Mouse (Mus musculus): ENCODE data around the gene Abcg1. TPM values are rescaled to one million over a fixed set of nuclear protein-coding genes. Genes with fewer than 3 reads are reported as not detected.

Gene Abcg1
- polyA plus RNA-seq, 1 experiment: 1.3 TPM

- H3K27ac ChIP-seq (ENCODE audit: control insufficient read depth, insufficient read depth, low read depth, low read length): no peak overlapping the region
- H3K36me3 ChIP-seq (ENCODE audit: control insufficient read depth, insufficient read depth, low read length): no peaks in the 10 kb centered on the region
- peaks cover 5% of the 10 kb centered on the region for H3K4me1 ChIP-seq (ENCODE audit: control insufficient read depth, insufficient read depth, low read length)
- no peak overlapping the region for H3K4me3 ChIP-seq (ENCODE audit: control insufficient read depth, low read depth, low read length)
- no peaks in the 10 kb centered on the region for H3K27me3 ChIP-seq (ENCODE audit: control insufficient read depth, insufficient read depth, low read length)
- TF ChIP-seq CTCF (IDR thresholded peaks at IDR 0.05; ENCODE audit: control insufficient read depth, insufficient read depth, insufficient replicate concordance, low read depth, low read length) (no peak), POLR2A (IDR thresholded peaks at IDR 0.05; ENCODE audit: control insufficient read depth, low read depth, low read length) (no peak)
Measured at GRCm38 (mm10) chr17:31078581-31078980, 21.1 kb downstream of the Abcg1 start.

- TF ChIP-seq CTCF (IDR thresholded peaks at IDR 0.05; ENCODE audit: control insufficient read depth, insufficient read depth, insufficient replicate concordance, low read depth, low read length): no peak
- no peak for TF ChIP-seq POLR2A (IDR thresholded peaks at IDR 0.05; ENCODE audit: control insufficient read depth, low read depth, low read length)
- no peak overlapping the region for H3K27ac ChIP-seq (ENCODE audit: control insufficient read depth, insufficient read depth, low read depth, low read length)
- H3K27me3 ChIP-seq (ENCODE audit: control insufficient read depth, insufficient read depth, low read length): no peaks in the 10 kb centered on the region
- H3K36me3 ChIP-seq (ENCODE audit: control insufficient read depth, insufficient read depth, low read length): no peaks in the 10 kb centered on the region
- peaks cover 2% of the 10 kb centered on the region for H3K4me1 ChIP-seq (ENCODE audit: control insufficient read depth, insufficient read depth, low read length)
- no peak overlapping the region for H3K4me3 ChIP-seq (ENCODE audit: control insufficient read depth, low read depth, low read length)
Measured at GRCm38 (mm10) chr17:31079078-31079840, 21.8 kb downstream of the Abcg1 start.

GRCm38 (mm10) chr17:31082296-31083078 lies 25.0 kb downstream of the Abcg1 start:
- TF ChIP-seq POLR2A (IDR thresholded peaks at IDR 0.05; ENCODE audit: control insufficient read depth, low read depth, low read length) (no peak), CTCF (IDR thresholded peaks at IDR 0.05; ENCODE audit: control insufficient read depth, insufficient read depth, insufficient replicate concordance, low read depth, low read length) (no peak)
- H3K27me3 ChIP-seq (ENCODE audit: control insufficient read depth, insufficient read depth, low read length): no peaks in the 10 kb centered on the region
- no peak overlapping the region for H3K4me3 ChIP-seq (ENCODE audit: control insufficient read depth, low read depth, low read length)
- no peak overlapping the region for H3K27ac ChIP-seq (ENCODE audit: control insufficient read depth, insufficient read depth, low read depth, low read length)
- H3K36me3 ChIP-seq (ENCODE audit: control insufficient read depth, insufficient read depth, low read length): no peaks in the 10 kb centered on the region
- H3K4me1 ChIP-seq (ENCODE audit: control insufficient read depth, insufficient read depth, low read length): peaks cover 2% of the 10 kb centered on the region; the same call in 1 of the 2 replicates

- no peaks in the 10 kb centered on the region for H3K4me1 ChIP-seq (ENCODE audit: control insufficient read depth, insufficient read depth, low read length)
- no peak overlapping the region for H3K4me3 ChIP-seq (ENCODE audit: control insufficient read depth, low read depth, low read length)
Measured at GRCm38 (mm10) chr17:31085519-31085918, 28.0 kb downstream of the Abcg1 start.

GRCm38 (mm10) chr17:31086196-31086595 lies 28.7 kb downstream of the Abcg1 start:
- Histone ChIP-seq H3K27me3 (ENCODE audit: control insufficient read depth, insufficient read depth, low read length) (no peaks in the 10 kb centered on the region), H3K4me1 (ENCODE audit: control insufficient read depth, insufficient read depth, low read length) (no peaks in the 10 kb centered on the region), H3K27ac (ENCODE audit: control insufficient read depth, insufficient read depth, low read depth, low read length) (no peak overlapping the region), H3K36me3 (ENCODE audit: control insufficient read depth, insufficient read depth, low read length) (no peaks in the 10 kb centered on the region), H3K4me3 (ENCODE audit: control insufficient read depth, low read depth, low read length) (no peak overlapping the region)
- TF ChIP-seq CTCF (IDR thresholded peaks at IDR 0.05; ENCODE audit: control insufficient read depth, insufficient read depth, insufficient replicate concordance, low read depth, low read length) (no peak), POLR2A (IDR thresholded peaks at IDR 0.05; ENCODE audit: control insufficient read depth, low read depth, low read length) (no peak)

More at GRCm38 (mm10) chr17:31085519-31085918, 28.0 kb downstream of the Abcg1 start:
- Histone ChIP-seq H3K36me3 (ENCODE audit: control insufficient read depth, insufficient read depth, low read length) (no peaks in the 10 kb centered on the region), H3K27ac (ENCODE audit: control insufficient read depth, insufficient read depth, low read depth, low read length) (no peak overlapping the region), H3K27me3 (ENCODE audit: control insufficient read depth, insufficient read depth, low read length) (no peaks in the 10 kb centered on the region)
- TF ChIP-seq CTCF (IDR thresholded peaks at IDR 0.05; ENCODE audit: control insufficient read depth, insufficient read depth, insufficient replicate concordance, low read depth, low read length) (no peak), POLR2A (IDR thresholded peaks at IDR 0.05; ENCODE audit: control insufficient read depth, low read depth, low read length) (no peak)

GRCm38 (mm10) chr17:31088711-31089110 lies 31.2 kb downstream of the Abcg1 start:
- no peaks in the 10 kb centered on the region for H3K4me1 ChIP-seq (ENCODE audit: control insufficient read depth, insufficient read depth, low read length)
- H3K27ac ChIP-seq (ENCODE audit: control insufficient read depth, insufficient read depth, low read depth, low read length): no peak overlapping the region
- TF ChIP-seq CTCF (IDR thresholded peaks at IDR 0.05; ENCODE audit: control insufficient read depth, insufficient read depth, insufficient replicate concordance, low read depth, low read length) (no peak), POLR2A (IDR thresholded peaks at IDR 0.05; ENCODE audit: control insufficient read depth, low read depth, low read length) (no peak)
- no peaks in the 10 kb centered on the region for H3K27me3 ChIP-seq (ENCODE audit: control insufficient read depth, insufficient read depth, low read length)
- H3K4me3 ChIP-seq (ENCODE audit: control insufficient read depth, low read depth, low read length): no peak overlapping the region
- H3K36me3 ChIP-seq (ENCODE audit: control insufficient read depth, insufficient read depth, low read length): no peaks in the 10 kb centered on the region

- H3K27me3 ChIP-seq (ENCODE audit: control insufficient read depth, insufficient read depth, low read length): no peaks in the 10 kb centered on the region
- TF ChIP-seq POLR2A (IDR thresholded peaks at IDR 0.05; ENCODE audit: control insufficient read depth, low read depth, low read length) (no peak), CTCF (IDR thresholded peaks at IDR 0.05; ENCODE audit: control insufficient read depth, insufficient read depth, insufficient replicate concordance, low read depth, low read length) (no peak)
- H3K27ac ChIP-seq (ENCODE audit: control insufficient read depth, insufficient read depth, low read depth, low read length): no peak overlapping the region
Measured at GRCm38 (mm10) chr17:31089848-31090247, 32.4 kb downstream of the Abcg1 start.

More at GRCm38 (mm10) chr17:31089848-31090247, 32.4 kb downstream of the Abcg1 start:
- Histone ChIP-seq H3K4me3 (ENCODE audit: control insufficient read depth, low read depth, low read length) (no peak overlapping the region), H3K36me3 (ENCODE audit: control insufficient read depth, insufficient read depth, low read length) (no peaks in the 10 kb centered on the region), H3K4me1 (ENCODE audit: control insufficient read depth, insufficient read depth, low read length) (no peaks in the 10 kb centered on the region; the same call in 1 of the 2 replicates)

Data from testis, adult 2 months (tissue).